Mouse (Mus musculus): ENCODE results near the gene Gh. TPM values are rescaled to one million over a fixed set of nuclear protein-coding genes. Genes with fewer than 3 reads are reported as not detected.
A peak's percentile ranks its signal among the peaks of the same experiment; 100 is the strongest.

Gene Gh
- polyA plus RNA-seq, 2 experiments: not detected

- ATAC-seq (ENCODE audit: insufficient read depth): no peak
- TF ChIP-seq EP300 (IDR thresholded peaks at IDR 0.05; ENCODE audit: low read depth) (no peak), CTCF (IDR thresholded peaks at IDR 0.05; ENCODE audit: low read depth) (no peak)
- Histone ChIP-seq H3K9ac (replicated peaks) (no peak overlapping the region), H3K36me3 (replicated peaks; ENCODE audit: control insufficient read depth, insufficient read depth, low read depth) (no peaks in the 10 kb centered on the region), H3K4me2 (ENCODE audit: low read depth) (peak overlapping the region; percentile 87), H3K27ac (no peak overlapping the region), H3K4me1 (replicated peaks; ENCODE audit: control insufficient read depth in 2 of 2, insufficient read depth in 2 of 2, low read length in 1 of 2) (peaks cover 17 to 34% of the 10 kb centered on the region in 2 experiments), H3K27me3 (ENCODE audit: control insufficient read depth, insufficient read depth, low read length) (no peaks in the 10 kb centered on the region), H3K9me3 (ENCODE audit: control insufficient read depth, low read length) (no peaks in the 10 kb centered on the region), H3K4me3 (ENCODE audit: insufficient read depth in 1 of 2, low read depth in 2 of 2, low read length in 2 of 2) (peak overlapping the region in 1 of 2 experiments; percentile 85; a peak in 1 of 4 replicates)
- DNase-seq (ENCODE audit: low read depth in 3 of 3, low spot score in 3 of 3): no peak
- 80% methylated on average over 6 of the region's 6 CpGs for WGBS (ENCODE audit: insufficient replicate concordance)
These were observed 27.9 kb downstream of the Gh start for GRCm38 (mm10) chr11:106273811-106274210.

GRCm38 (mm10) chr11:106273311-106273684, 28.4 kb downstream of the Gh start:
- H3K9ac ChIP-seq (replicated peaks): peak overlapping the region; percentile 66
- WGBS (ENCODE audit: insufficient replicate concordance): 7% methylated on average over 16 of the region's 16 CpGs
- DNase-seq (ENCODE audit: low read depth in 3 of 3, low spot score in 3 of 3) (no peak), ATAC-seq (ENCODE audit: insufficient read depth) (peak; percentile 9; the same call in 1 of the 2 replicates)
- H3K36me3 ChIP-seq (replicated peaks; ENCODE audit: control insufficient read depth, insufficient read depth, low read depth): no peaks in the 10 kb centered on the region
- no peaks in the 10 kb centered on the region for H3K9me3 ChIP-seq (ENCODE audit: control insufficient read depth, low read length)
- peak overlapping the region; percentile 63 for H3K27ac ChIP-seq
- TF ChIP-seq CTCF (IDR thresholded peaks at IDR 0.05; ENCODE audit: low read depth): no peak
- TF ChIP-seq EP300 (IDR thresholded peaks at IDR 0.05; ENCODE audit: low read depth): no peak
- no peaks in the 10 kb centered on the region for H3K27me3 ChIP-seq (ENCODE audit: control insufficient read depth, insufficient read depth, low read length)
- peaks cover 17 to 37% of the 10 kb centered on the region in 2 experiments for H3K4me1 ChIP-seq (replicated peaks; ENCODE audit: control insufficient read depth in 2 of 2, insufficient read depth in 2 of 2, low read length in 1 of 2)
- H3K4me2 ChIP-seq (ENCODE audit: low read depth): peak overlapping the region; percentile 87
- H3K4me3 ChIP-seq (ENCODE audit: insufficient read depth in 1 of 2, low read depth in 2 of 2, low read length in 2 of 2): peak overlapping the region; percentile 67 to 85

- under 1% methylated on average over 72 of the region's 72 CpGs for WGBS (ENCODE audit: insufficient replicate concordance)
- Histone ChIP-seq H3K27ac (peak within 1 kb of the TSS; percentile 63), H3K27me3 (ENCODE audit: control insufficient read depth, insufficient read depth, low read length) (no peaks in the 10 kb centered on the region), H3K4me1 (replicated peaks; ENCODE audit: control insufficient read depth in 2 of 2, insufficient read depth in 2 of 2, low read length in 1 of 2) (peaks cover 17 to 37% of the 10 kb centered on the region in 2 experiments), H3K4me2 (ENCODE audit: low read depth) (peak within 1 kb of the TSS; percentile 92), H3K9ac (replicated peaks) (peak within 1 kb of the TSS; percentile 95), H3K4me3 (ENCODE audit: insufficient read depth in 1 of 2, low read depth in 2 of 2, low read length in 2 of 2) (peak within 1 kb of the TSS; percentile 76 to 85), H3K36me3 (replicated peaks; ENCODE audit: control insufficient read depth, insufficient read depth, low read depth) (no peaks in the 10 kb centered on the region; the same call in 1 of the 2 replicates), H3K9me3 (ENCODE audit: control insufficient read depth, low read length) (no peaks in the 10 kb centered on the region)
- peak; percentile 93 for ATAC-seq (ENCODE audit: insufficient read depth)
- DNase-seq (ENCODE audit: low read depth in 3 of 3, low spot score in 3 of 3): peak; percentile 98
- TF ChIP-seq EP300 (IDR thresholded peaks at IDR 0.05; ENCODE audit: low read depth) (peak; percentile 47), CTCF (IDR thresholded peaks at IDR 0.05; ENCODE audit: low read depth) (no peak)
These were observed 28.9 kb downstream of the Gh start, which contains the start of gene Smarcd2 for GRCm38 (mm10) chr11:106272644-106273310. Gene Smarcd2 (minus strand): TSS chr11:106272972.

GRCm38 (mm10) chr11:106271794-106272643, 29.6 kb downstream of the Gh start:
- DNase-seq (ENCODE audit: low read depth in 3 of 3, low spot score in 3 of 3): no peak

More at GRCm38 (mm10) chr11:106271794-106272643, 29.6 kb downstream of the Gh start:
- Histone ChIP-seq H3K9me3 (ENCODE audit: control insufficient read depth, low read length) (no peaks in the 10 kb centered on the region), H3K27ac (peak overlapping the region; percentile 58), H3K4me1 (replicated peaks; ENCODE audit: control insufficient read depth in 2 of 2, insufficient read depth in 2 of 2, low read length in 1 of 2) (peaks cover 17 to 37% of the 10 kb centered on the region in 2 experiments), H3K27me3 (ENCODE audit: control insufficient read depth, insufficient read depth, low read length) (no peaks in the 10 kb centered on the region), H3K4me3 (ENCODE audit: insufficient read depth in 1 of 2, low read depth in 2 of 2, low read length in 2 of 2) (peak overlapping the region; percentile 76 to 85), H3K36me3 (replicated peaks; ENCODE audit: control insufficient read depth, insufficient read depth, low read depth) (peaks cover 3% of the 10 kb centered on the region), H3K4me2 (ENCODE audit: low read depth) (peak overlapping the region; percentile 92), H3K9ac (replicated peaks) (peak overlapping the region; percentile 95)
- no peak; the same call in 1 of the 2 replicates for TF ChIP-seq CTCF (IDR thresholded peaks at IDR 0.05; ENCODE audit: low read depth)
- TF ChIP-seq EP300 (IDR thresholded peaks at IDR 0.05; ENCODE audit: low read depth): no peak
- peak; percentile 48 for ATAC-seq (ENCODE audit: insufficient read depth)
- WGBS (ENCODE audit: insufficient replicate concordance): 1% methylated on average over 41 of the region's 41 CpGs
